Mouse (Mus musculus): ENCODE measurements around the gene Gabpb1. TPM values are rescaled to one million over a fixed set of nuclear protein-coding genes. Genes with fewer than 3 reads are reported as not detected.
"Not testable (repeated sequence)": the region's sequence is repeated elsewhere in the genome, so short reads cannot be mapped to it uniquely, and the experiment has no call there.

The Gabpb1 gene
- polyA plus RNA-seq, 1 experiment from 2014 or later, result 41.9 TPM

GRCm38 (mm10) chr2:126628455-126628995 is 47.6 kb downstream of the Gabpb1 start:
- Histone ChIP-seq H3K4me3 (ENCODE audit: low read depth, low read length) (no peak overlapping the region), H3K9me3 (replicated peaks; ENCODE audit: control insufficient read depth, low read length) (no peaks in the 10 kb centered on the region), H3K36me3 (ENCODE audit: control insufficient read depth, insufficient read depth, low read length) (no peaks in the 10 kb centered on the region; the same call in 1 of the 2 replicates), H3K4me2 (no peak overlapping the region), H3K4me1 (ENCODE audit: control insufficient read depth, insufficient read depth, low read length) (no peaks in the 10 kb centered on the region), H3K27me3 (ENCODE audit: control insufficient read depth, insufficient read depth, low read length) (no peaks in the 10 kb centered on the region), H3K9ac (ENCODE audit: low read depth, low read length) (no peak overlapping the region), H3K27ac (ENCODE audit: low read depth, low read length) (no peak overlapping the region)
- 84% methylated on average over 9 of the region's 9 CpGs for WGBS (ENCODE audit: insufficient replicate concordance)
- no peak for ATAC-seq (replicated peaks; ENCODE audit: insufficient number of reproducible peaks, low FRiP score, low TSS enrichment)

- H3K36me3 ChIP-seq (ENCODE audit: control insufficient read depth, insufficient read depth, low read length), result no peaks in the 10 kb centered on the region
- no peak for ATAC-seq (replicated peaks; ENCODE audit: insufficient number of reproducible peaks, low FRiP score, low TSS enrichment)
- no peak overlapping the region for H3K9ac ChIP-seq (ENCODE audit: low read depth, low read length)
- H3K4me1 ChIP-seq (ENCODE audit: control insufficient read depth, insufficient read depth, low read length), result peaks cover 10% of the 10 kb centered on the region
- no peak overlapping the region for H3K4me2 ChIP-seq
- H3K27ac ChIP-seq (ENCODE audit: low read depth, low read length), result no peak overlapping the region
- H3K27me3 ChIP-seq (ENCODE audit: control insufficient read depth, insufficient read depth, low read length), result no peaks in the 10 kb centered on the region
- no peaks in the 10 kb centered on the region for H3K9me3 ChIP-seq (replicated peaks; ENCODE audit: control insufficient read depth, low read length)
- no peak overlapping the region for H3K4me3 ChIP-seq (ENCODE audit: low read depth, low read length)
These were observed 53.0 kb downstream of the Gabpb1 start for GRCm38 (mm10) chr2:126623138-126623537.

DNA sequence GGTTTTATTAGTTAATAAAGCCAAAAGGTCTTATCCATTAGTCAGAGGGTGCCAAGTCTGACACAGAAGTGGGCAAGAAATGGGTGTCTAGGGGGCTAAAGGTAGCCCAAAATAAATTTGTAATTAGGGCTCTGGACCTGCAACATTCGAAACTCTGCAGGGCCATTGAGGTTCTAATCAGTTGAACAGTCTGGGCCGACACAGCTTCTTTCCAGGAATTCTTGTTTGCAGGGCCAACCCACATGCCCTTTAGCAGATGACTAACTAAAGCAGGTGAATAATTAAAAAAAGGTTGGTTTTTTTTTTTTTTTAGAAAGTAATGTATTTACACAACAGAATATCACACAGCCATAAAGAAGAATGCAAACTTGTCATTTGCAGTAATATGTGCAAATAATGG is 53.7 kb downstream of the Gabpb1 start:
- H3K4me2 ChIP-seq, result no peak overlapping the region
- no peaks in the 10 kb centered on the region for H3K9me3 ChIP-seq (replicated peaks; ENCODE audit: control insufficient read depth, low read length)
- H3K4me1 ChIP-seq (ENCODE audit: control insufficient read depth, insufficient read depth, low read length), result peaks cover 10% of the 10 kb centered on the region
- no peaks in the 10 kb centered on the region for H3K27me3 ChIP-seq (ENCODE audit: control insufficient read depth, insufficient read depth, low read length)
- H3K4me3 ChIP-seq (ENCODE audit: low read depth, low read length), result no peak overlapping the region
- no peaks in the 10 kb centered on the region for H3K36me3 ChIP-seq (ENCODE audit: control insufficient read depth, insufficient read depth, low read length)
- ATAC-seq (replicated peaks; ENCODE audit: insufficient number of reproducible peaks, low FRiP score, low TSS enrichment), result no peak
- H3K27ac ChIP-seq (ENCODE audit: low read depth, low read length), result no peak overlapping the region
- WGBS (ENCODE audit: insufficient replicate concordance), result 69% methylated on average over 2 of the region's 2 CpGs
- no peak overlapping the region for H3K9ac ChIP-seq (ENCODE audit: low read depth, low read length)

- Histone ChIP-seq H3K9me3 (replicated peaks; ENCODE audit: control insufficient read depth, low read length) (no peaks in the 10 kb centered on the region), H3K4me2 (peak within 1 kb of the TSS; percentile 49), H3K27me3 (ENCODE audit: control insufficient read depth, insufficient read depth, low read length) (no peaks in the 10 kb centered on the region), H3K9ac (ENCODE audit: low read depth, low read length) (0 out of 2 replicates have a peak within 1 kb of the TSS, but pooled peaks have one; percentile 43), H3K4me3 (ENCODE audit: low read depth, low read length) (no peak within 1 kb of the TSS; the same call in 1 of the 2 replicates), H3K36me3 (ENCODE audit: control insufficient read depth, insufficient read depth, low read length) (no peaks in the 10 kb centered on the region), H3K27ac (ENCODE audit: low read depth, low read length) (peak within 1 kb of the TSS; percentile 35; the same call in 1 of the 2 replicates), H3K4me1 (ENCODE audit: control insufficient read depth, insufficient read depth, low read length) (peaks cover 10% of the 10 kb centered on the region)
- ATAC-seq (replicated peaks; ENCODE audit: insufficient number of reproducible peaks, low FRiP score, low TSS enrichment), result no peak
- 34% methylated on average over 14 of the region's 14 CpGs for WGBS (ENCODE audit: insufficient replicate concordance)
These were observed 56.9 kb downstream of the Gabpb1 start, which contains the start of gene Hdc for GRCm38 (mm10) chr2:126619249-126619704. Hdc (minus strand) TSS chr2:126619299.

DNA sequence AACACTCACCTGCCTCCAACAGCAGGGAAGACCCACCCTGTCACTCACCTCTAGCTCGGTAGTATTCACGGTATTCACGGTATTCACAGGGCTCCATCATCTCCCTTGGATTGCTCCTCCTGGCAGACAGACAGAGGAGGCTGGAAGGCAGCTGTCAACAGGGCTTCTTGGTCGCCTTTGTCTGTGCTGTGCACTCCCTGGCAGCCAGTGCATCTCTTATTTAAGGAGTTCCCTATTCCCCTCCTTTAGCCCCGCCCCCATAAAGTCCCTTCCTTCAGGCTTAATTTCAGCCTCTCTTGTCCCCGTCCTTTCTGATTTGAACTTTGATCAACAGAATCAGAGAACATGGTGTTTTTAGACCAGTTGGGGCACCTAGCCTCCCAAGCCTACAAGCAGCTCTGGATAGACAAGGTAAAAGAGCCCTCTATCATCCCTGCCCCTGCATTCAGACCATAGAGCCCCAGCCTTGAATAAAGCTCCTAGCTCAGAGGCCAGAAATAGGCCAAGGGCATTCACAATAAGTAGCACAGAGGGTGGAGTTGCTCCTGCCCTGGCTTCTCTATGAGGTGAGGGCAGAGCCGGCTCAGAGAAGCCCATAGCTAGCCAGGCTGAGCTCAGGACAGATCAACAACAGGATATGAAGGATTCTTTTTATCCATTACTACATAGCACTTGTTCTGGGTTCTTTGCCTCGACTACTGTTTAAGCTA is 57.5 kb downstream of the Gabpb1 start:
- 13% methylated on average over 8 of the region's 8 CpGs for WGBS (ENCODE audit: insufficient replicate concordance)
- Histone ChIP-seq H3K4me3 (ENCODE audit: low read depth, low read length) (no peak overlapping the region), H3K4me2 (peak overlapping the region; percentile 49), H3K27me3 (ENCODE audit: control insufficient read depth, insufficient read depth, low read length) (no peaks in the 10 kb centered on the region), H3K9me3 (replicated peaks; ENCODE audit: control insufficient read depth, low read length) (no peaks in the 10 kb centered on the region), H3K9ac (ENCODE audit: low read depth, low read length) (0 out of 2 replicates have a peak overlapping the region, but pooled peaks have one; percentile 43), H3K4me1 (ENCODE audit: control insufficient read depth, insufficient read depth, low read length) (peaks cover 10% of the 10 kb centered on the region), H3K27ac (ENCODE audit: low read depth, low read length) (peak overlapping the region; percentile 35; the same call in 1 of the 2 replicates), H3K36me3 (ENCODE audit: control insufficient read depth, insufficient read depth, low read length) (no peaks in the 10 kb centered on the region)
- ATAC-seq (replicated peaks; ENCODE audit: insufficient number of reproducible peaks, low FRiP score, low TSS enrichment), result 0 out of 2 replicates have a peak, but pooled peaks have one; percentile 18

DNA sequence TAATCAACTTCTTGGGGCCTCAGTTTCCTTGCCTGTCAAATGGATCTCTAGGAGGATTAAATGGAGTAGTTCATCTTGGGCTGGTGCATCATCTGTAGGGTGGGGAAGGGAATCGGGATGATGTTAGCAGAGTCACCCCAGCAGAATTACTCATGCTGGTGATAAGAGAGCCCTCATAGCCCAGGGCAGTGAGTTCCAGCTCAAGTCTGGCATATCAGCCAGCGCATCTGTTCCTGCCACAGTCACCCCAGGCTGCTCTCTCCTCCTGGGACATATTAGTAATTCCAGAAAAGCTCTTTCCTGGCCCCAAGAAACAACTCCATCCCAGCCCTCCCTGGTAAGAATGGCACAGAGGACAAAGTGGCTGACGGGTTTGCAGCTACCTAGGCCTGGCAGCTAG is 60.8 kb downstream of the Gabpb1 start:
- Histone ChIP-seq H3K27me3 (ENCODE audit: control insufficient read depth, insufficient read depth, low read length) (no peaks in the 10 kb centered on the region), H3K4me3 (ENCODE audit: low read depth, low read length) (no peak overlapping the region), H3K9me3 (replicated peaks; ENCODE audit: control insufficient read depth, low read length) (no peaks in the 10 kb centered on the region), H3K27ac (ENCODE audit: low read depth, low read length) (no peak overlapping the region), H3K4me2 (no peak overlapping the region), H3K4me1 (ENCODE audit: control insufficient read depth, insufficient read depth, low read length) (peaks cover 10% of the 10 kb centered on the region), H3K9ac (ENCODE audit: low read depth, low read length) (no peak overlapping the region), H3K36me3 (ENCODE audit: control insufficient read depth, insufficient read depth, low read length) (no peaks in the 10 kb centered on the region)
- WGBS (ENCODE audit: insufficient replicate concordance), result 77% methylated on average over 3 of the region's 3 CpGs
- ATAC-seq (replicated peaks; ENCODE audit: insufficient number of reproducible peaks, low FRiP score, low TSS enrichment), result no peak

DNA sequence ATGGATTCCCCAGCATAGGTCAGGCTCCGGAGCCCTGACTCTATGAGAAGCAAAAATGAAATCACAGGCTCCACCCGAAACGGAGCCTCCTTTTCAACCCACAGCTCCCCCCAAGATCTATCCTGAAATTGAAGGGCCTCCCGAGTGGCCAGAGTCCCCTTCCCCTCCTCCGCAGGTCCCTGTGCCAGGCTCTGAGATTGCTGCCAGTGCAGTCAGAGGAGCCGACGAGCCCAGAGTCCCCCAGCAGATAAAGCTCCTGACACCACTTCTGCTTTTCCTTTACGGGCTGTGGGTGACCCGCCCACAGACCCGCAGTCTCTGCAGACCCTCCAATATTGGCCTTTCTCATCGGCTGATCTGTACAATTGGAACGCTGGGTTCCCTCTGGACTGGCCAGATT is 66.5 kb downstream of the Gabpb1 start:
- not testable (repeated sequence) for H3K4me3 ChIP-seq (ENCODE audit: low read depth, low read length); ATAC-seq (replicated peaks; ENCODE audit: insufficient number of reproducible peaks, low FRiP score, low TSS enrichment); H3K4me2 ChIP-seq; H3K9ac ChIP-seq (ENCODE audit: low read depth, low read length); H3K27me3 ChIP-seq (ENCODE audit: control insufficient read depth, insufficient read depth, low read length); H3K4me1 ChIP-seq (ENCODE audit: control insufficient read depth, insufficient read depth, low read length); H3K27ac ChIP-seq (ENCODE audit: low read depth, low read length); H3K36me3 ChIP-seq (ENCODE audit: control insufficient read depth, insufficient read depth, low read length); H3K9me3 ChIP-seq (replicated peaks; ENCODE audit: control insufficient read depth, low read length)
- 56% methylated on average over 12 of the region's 12 CpGs for WGBS (ENCODE audit: insufficient replicate concordance)

DNA sequence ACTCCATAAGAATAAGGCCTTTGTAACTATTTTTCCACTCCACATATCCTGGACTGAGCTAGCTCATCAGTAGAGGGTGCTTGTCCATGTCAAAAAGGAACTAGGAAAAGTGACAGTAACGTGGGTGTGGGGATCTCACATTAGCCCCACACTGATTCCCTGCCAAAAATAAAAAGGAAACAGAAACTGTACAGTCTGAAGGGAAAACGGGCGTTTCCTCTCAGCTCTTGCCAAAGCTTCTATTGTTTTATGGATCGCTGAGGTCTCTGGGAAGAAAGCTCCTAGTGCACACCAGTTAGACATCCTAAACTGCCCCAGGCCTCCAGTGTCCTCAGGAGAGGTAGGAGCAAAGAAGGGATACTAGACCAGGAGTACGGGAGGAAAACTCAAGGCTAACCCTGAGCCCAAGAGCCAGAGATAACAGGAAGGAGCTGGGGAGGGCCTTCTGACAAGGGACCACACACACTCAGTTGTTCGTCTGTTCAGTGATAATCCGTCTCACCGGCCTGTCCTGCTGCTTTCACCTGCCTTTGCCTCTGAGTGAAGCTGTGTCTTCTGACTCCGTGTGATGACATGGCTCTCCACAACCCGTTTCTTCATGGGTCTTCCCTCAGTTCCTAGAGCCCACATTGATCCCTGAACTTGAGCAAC is 68.5 kb downstream of the Gabpb1 start:
- H3K4me2 ChIP-seq, result no peak overlapping the region
- no peaks in the 10 kb centered on the region for H3K9me3 ChIP-seq (replicated peaks; ENCODE audit: control insufficient read depth, low read length)
- no peak overlapping the region for H3K4me3 ChIP-seq (ENCODE audit: low read depth, low read length)
- WGBS (ENCODE audit: insufficient replicate concordance), result 39% methylated on average over 10 of the region's 10 CpGs
- no peaks in the 10 kb centered on the region for H3K27me3 ChIP-seq (ENCODE audit: control insufficient read depth, insufficient read depth, low read length)
- ATAC-seq (replicated peaks; ENCODE audit: insufficient number of reproducible peaks, low FRiP score, low TSS enrichment), result no peak
- H3K36me3 ChIP-seq (ENCODE audit: control insufficient read depth, insufficient read depth, low read length), result no peaks in the 10 kb centered on the region
- no peak overlapping the region for H3K27ac ChIP-seq (ENCODE audit: low read depth, low read length)
- H3K4me1 ChIP-seq (ENCODE audit: control insufficient read depth, insufficient read depth, low read length), result no peaks in the 10 kb centered on the region
- H3K9ac ChIP-seq (ENCODE audit: low read depth, low read length), result no peak overlapping the region

Data from heart, embryonic 11.5 days (tissue).